Mouse (Mus musculus) heart, postnatal 4 days (tissue): ENCODE data around the gene Elac2. TPM values are rescaled to one million over a fixed set of nuclear protein-coding genes. Genes with fewer than 3 reads are reported as not detected.

Experiments
- DNase-seq: peaks from one replicate; pipeline ENCODE4 v3.0.0; 2021
- total RNA-seq, 2 experiments: library from RNA; stranded (reverse); gene quantifications; 2 replicates each; pipeline ENCODE4 v1.2.3; 2021

The Elac2 gene
- 10 to 100 TPM; 20.2 to 21.1 TPM for total RNA-seq

GRCm38 (mm10) chr11:64978720-64979488 is at the start of gene Elac2:
Gene Elac2 (plus strand): TSS chr11:64979038.
- peak; percentile 98 for DNase-seq

- DNase-seq = no peak
These were observed 49.7 kb upstream of the Elac2 start for GRCm38 (mm10) chr11:64929130-64929529.

GRCm38 (mm10) chr11:64931060-64931770 is 47.6 kb upstream of the Elac2 start:
- no peak for DNase-seq

- DNase-seq = no peak
These were observed 41.6 kb upstream of the Elac2 start for GRCm38 (mm10) chr11:64937226-64937625.

- DNase-seq = no peak
These were observed 37.6 kb upstream of the Elac2 start for GRCm38 (mm10) chr11:64941193-64941592.

GRCm38 (mm10) chr11:64949782-64950181 is 29.1 kb upstream of the Elac2 start:
- no peak for DNase-seq

- peak; percentile 10 for DNase-seq
These were observed 21.7 kb upstream of the Elac2 start for GRCm38 (mm10) chr11:64956962-64957729.

GRCm38 (mm10) chr11:64962629-64963028 is 16.2 kb upstream of the Elac2 start:
- DNase-seq = no peak

GRCm38 (mm10) chr11:64968507-64968906 is 10.3 kb upstream of the Elac2 start:
- DNase-seq = peak; percentile 84

- no peak for DNase-seq
These were observed 9.9 kb upstream of the Elac2 start for GRCm38 (mm10) chr11:64968939-64969342.

- no peak for DNase-seq
These were observed 7.3 kb upstream of the Elac2 start for GRCm38 (mm10) chr11:64971471-64971988.

- no peak for DNase-seq
These were observed 6.4 kb upstream of the Elac2 start for GRCm38 (mm10) chr11:64972418-64972817.

GRCm38 (mm10) chr11:64979489-64979845 is 629 bp downstream of the Elac2 start:
- DNase-seq = no peak

GRCm38 (mm10) chr11:64988556-64988955 is 9.7 kb downstream of the Elac2 start:
- DNase-seq = no peak

GRCm38 (mm10) chr11:64998439-64998838 is 19.6 kb downstream of the Elac2 start:
- peak; percentile 83 for DNase-seq

- no peak for DNase-seq
These were observed 20.8 kb downstream of the Elac2 start for GRCm38 (mm10) chr11:64999685-65000084.

GRCm38 (mm10) chr11:65001729-65002128 is 22.9 kb downstream of the Elac2 start:
- peak; percentile 11 for DNase-seq

GRCm38 (mm10) chr11:65003611-65004010 is 24.8 kb downstream of the Elac2 start:
- no peak for DNase-seq

GRCm38 (mm10) chr11:65004836-65005235 is 26.0 kb downstream of the Elac2 start:
- DNase-seq = no peak

- DNase-seq = no peak
These were observed 27.2 kb downstream of the Elac2 start for GRCm38 (mm10) chr11:65006047-65006446.

GRCm38 (mm10) chr11:65013906-65014305 is 35.1 kb downstream of the Elac2 start:
- no peak for DNase-seq

GRCm38 (mm10) chr11:65016754-65017153 is 37.9 kb downstream of the Elac2 start:
- DNase-seq = no peak

GRCm38 (mm10) chr11:65020744-65021143 is 41.9 kb downstream of the Elac2 start:
- no peak for DNase-seq
